Mouse (Mus musculus) midbrain, embryonic 14.5 days (tissue): ENCODE measurements around the gene Tcl1b1. TPM values are rescaled to one million over a fixed set of nuclear protein-coding genes. Genes with fewer than 3 reads are reported as not detected.
"Not testable (repeated sequence)": the region's sequence is repeated elsewhere in the genome, so short reads cannot be mapped to it uniquely, and the experiment has no call there.

ENCODE experiments used
- ATAC-seq: fragments of 200-750 bp; cut with Nextera tagmentation; 2 replicates; pipeline ENCODE4 v1.8.0; 2017; ENCODE audit warnings: moderate number of reproducible peaks, moderate library complexity; ENCODE audit not compliant: low FRiP score, low TSS enrichment
- DNase-seq: peaks from one replicate; pipeline ENCODE4 v3.0.0-alpha.2; 2015
- H3K27ac ChIP-seq: fragments of 300-500 bp; sonication (generic); replicated peaks from 2 replicates; pipeline ENCODE4 v1.5.1; 2014; ENCODE audit warnings: mild to moderate bottlenecking, low read depth, low read length, moderate library complexity
- H3K27me3 ChIP-seq: fragments of 300-500 bp; sonication (generic); 2 replicates; pipeline ENCODE4 v1.6.1; 2014; ENCODE audit warnings: low read length, control low read depth, mixed read lengths; ENCODE audit not compliant: control insufficient read depth, insufficient read depth
- H3K36me3 ChIP-seq: fragments of 300-500 bp; sonication (generic); 2 replicates; pipeline ENCODE4 v1.6.1; 2014; ENCODE audit warnings: low read length, control low read depth; ENCODE audit not compliant: control insufficient read depth, insufficient read depth
- H3K4me1 ChIP-seq: fragments of 300-500 bp; sonication (generic); 2 replicates; pipeline ENCODE4 v1.6.1; 2014; ENCODE audit warnings: mild to moderate bottlenecking, antibody characterized with exemption, low read length, control low read depth; ENCODE audit not compliant: control insufficient read depth, insufficient read depth
- H3K4me2 ChIP-seq: fragments of 300-500 bp; sonication (generic); 2 replicates; pipeline ENCODE4 v1.6.1; 2014; ENCODE audit warnings: mild to moderate bottlenecking, low read length, moderate library complexity
- H3K4me3 ChIP-seq: fragments of 300-500 bp; sonication (generic); replicated peaks from 2 replicates; pipeline ENCODE4 v1.5.1; 2014; ENCODE audit warnings: low read depth, low read length
- H3K9ac ChIP-seq: fragments of 300-500 bp; sonication (generic); replicated peaks from 2 replicates; pipeline ENCODE4 v1.6.1; 2014; ENCODE audit warnings: mild to moderate bottlenecking, low read length, moderate library complexity
- H3K9me3 ChIP-seq: fragments of 300-500 bp; sonication (generic); 2 replicates; pipeline ENCODE4 v1.6.1; 2016; ENCODE audit warnings: low read length, control low read depth, mixed read lengths; ENCODE audit not compliant: control insufficient read depth
- WGBS: fragments of 180-500 bp; shearing (Covaris S2); extraction: QIAGEN DNeasy Blood & Tissue Kit; methylation state at CpG from one replicate; pipeline ENCODE4 v1.1.7; 2014; 5-methylcytosine and 5-hydroxymethylcytosine counted together
- polyA plus RNA-seq: library from polyadenylated mRNA; unstranded; fragments of >200 nt; fragmentation: Nextera tagmentation; extraction: Ambion mirVana; gene quantifications from 2 replicates; pipeline ENCODE4 v1.2.1, GENCODE M21; 2014

Tcl1b1 gene
- polyA plus RNA-seq, 1 experiment from 2014 or later = not detected

GRCm38 (mm10) chr12:105134167-105134566, 25.3 kb upstream of the Tcl1b1 start:
- H3K4me1 ChIP-seq, H3K27ac ChIP-seq, H3K9ac ChIP-seq, H3K4me3 ChIP-seq, H3K27me3 ChIP-seq, H3K9me3 ChIP-seq, H3K36me3 ChIP-seq, DNase-seq, ATAC-seq, H3K4me2 ChIP-seq: not testable (repeated sequence)
- 69% methylated on average over 2 of the region's 2 CpGs for whole genome bisulfite sequencing

DNA sequence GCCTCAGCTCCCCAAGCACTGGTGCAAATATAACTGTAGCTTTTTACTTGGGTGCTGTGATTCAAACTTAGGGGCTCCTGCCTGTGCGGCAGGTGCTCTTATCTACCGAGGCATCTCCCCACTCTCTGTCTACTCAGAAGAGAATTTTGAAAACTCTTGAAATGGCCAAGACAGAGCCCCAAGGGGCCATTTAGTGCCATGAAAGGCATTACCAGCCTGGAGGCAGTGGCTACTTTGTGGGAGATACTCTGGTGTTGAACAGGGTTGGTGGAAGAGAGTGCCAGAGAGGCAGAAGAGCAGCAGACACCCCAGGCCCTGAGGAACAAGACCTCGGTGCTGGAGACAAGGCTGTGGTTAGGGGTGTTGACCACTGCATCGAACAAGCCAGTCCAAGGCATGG, 24.7 kb upstream of the Tcl1b1 start:
- H3K36me3 ChIP-seq = not testable (repeated sequence)
- WGBS = 90% methylated on average over 4 of the region's 4 CpGs

DNA sequence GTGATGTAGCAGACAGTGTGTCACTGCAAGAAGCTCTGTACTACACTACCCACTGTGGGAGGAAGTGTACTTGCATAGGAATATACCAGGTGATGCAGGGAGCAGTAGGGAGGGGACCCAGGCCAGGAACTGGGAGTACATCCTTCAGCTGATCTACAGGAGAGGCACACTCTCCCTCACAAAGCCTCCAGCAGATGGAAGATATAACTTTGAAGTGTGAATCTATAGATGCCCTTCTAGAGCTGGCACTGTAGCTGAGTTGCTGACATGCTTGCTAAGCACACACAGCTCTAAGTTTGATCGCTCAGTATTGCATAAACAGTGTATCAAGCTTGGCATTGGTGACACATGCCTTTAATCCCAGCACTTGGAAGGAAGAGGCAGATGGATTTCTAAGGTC, 21.8 kb upstream of the Tcl1b1 start:
- H3K4me1 ChIP-seq, ATAC-seq, H3K27me3 ChIP-seq, DNase-seq, H3K36me3 ChIP-seq, H3K4me2 ChIP-seq, H3K4me3 ChIP-seq, H3K9me3 ChIP-seq, H3K27ac ChIP-seq, H3K9ac ChIP-seq: not testable (repeated sequence)
- WGBS = 97% methylated on average over 1 of the region's 1 CpGs

More for the DNA sequence above, 24.7 kb upstream of the Tcl1b1 start:
- H3K27me3 ChIP-seq, ATAC-seq, H3K27ac ChIP-seq, H3K4me3 ChIP-seq, H3K9ac ChIP-seq, DNase-seq, H3K4me2 ChIP-seq, H3K4me1 ChIP-seq, H3K9me3 ChIP-seq: not testable (repeated sequence)

- no peaks in the 10 kb centered on the region for H3K27me3 ChIP-seq
- 94% methylated on average over 3 of the region's 3 CpGs for WGBS
- ATAC-seq = no peak
- H3K4me3 ChIP-seq = no peak overlapping the region
- no peak overlapping the region for H3K9ac ChIP-seq
- H3K27ac ChIP-seq = no peak overlapping the region
- DNase-seq = no peak
- no peaks in the 10 kb centered on the region for H3K36me3 ChIP-seq
- no peaks in the 10 kb centered on the region for H3K9me3 ChIP-seq
- no peak overlapping the region for H3K4me2 ChIP-seq
- H3K4me1 ChIP-seq = no peaks in the 10 kb centered on the region
Measured at GRCm38 (mm10) chr12:105143096-105143495, 16.4 kb upstream of the Tcl1b1 start.

- not testable (repeated sequence) for H3K4me3 ChIP-seq, H3K9me3 ChIP-seq, H3K27ac ChIP-seq, H3K4me2 ChIP-seq, H3K9ac ChIP-seq, H3K27me3 ChIP-seq, H3K36me3 ChIP-seq, H3K4me1 ChIP-seq, DNase-seq, ATAC-seq
- 43% methylated on average over 1 of the region's 1 CpGs for WGBS
Measured at GRCm38 (mm10) chr12:105144928-105145327, 14.6 kb upstream of the Tcl1b1 start.

- Histone ChIP-seq H3K27me3 (no peaks in the 10 kb centered on the region), H3K9me3 (no peaks in the 10 kb centered on the region), H3K27ac (no peak within 1 kb of the TSS), H3K36me3 (no peaks in the 10 kb centered on the region), H3K4me1 (no peaks in the 10 kb centered on the region), H3K4me2 (no peak within 1 kb of the TSS), H3K4me3 (no peak within 1 kb of the TSS), H3K9ac (no peak within 1 kb of the TSS)
- ATAC-seq (no peak), DNase-seq (no peak)
- WGBS = 87% methylated on average over 3 of the region's 3 CpGs
Measured at GRCm38 (mm10) chr12:105145714-105146113, 13.8 kb upstream of the Tcl1b1 start, which contains the start of gene Tcl1b2. Tcl1b2 (plus strand) TSS chr12:105146014.

GRCm38 (mm10) chr12:105155286-105155685, 4.2 kb upstream of the Tcl1b1 start:
- not testable (repeated sequence) for H3K27ac ChIP-seq, H3K27me3 ChIP-seq, H3K9me3 ChIP-seq, DNase-seq, H3K4me1 ChIP-seq, H3K4me2 ChIP-seq, ATAC-seq, H3K4me3 ChIP-seq, H3K9ac ChIP-seq, H3K36me3 ChIP-seq
- WGBS = 84% methylated on average over 4 of the region's 4 CpGs

DNA sequence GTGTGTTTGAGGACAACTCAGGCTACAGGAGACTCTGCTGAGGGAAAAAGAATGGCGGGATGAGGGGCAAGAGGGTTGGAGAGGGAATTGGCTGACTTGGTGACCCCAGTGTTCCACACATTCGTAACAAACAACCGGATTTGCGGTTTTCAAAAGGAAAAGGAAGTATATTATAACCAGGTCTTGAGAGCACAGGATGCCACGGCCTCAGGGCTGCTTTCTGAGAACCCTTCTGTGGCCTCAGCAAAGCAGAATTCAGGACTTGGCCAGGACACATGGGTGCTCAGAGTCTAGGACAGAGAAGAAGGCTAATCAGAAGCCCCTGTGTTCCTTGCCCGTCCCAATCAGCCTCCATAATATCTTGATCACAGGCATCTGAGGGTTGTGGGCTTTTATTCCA, 648 bp upstream of the Tcl1b1 start:
- no peak overlapping the region for H3K9ac ChIP-seq
- no peaks in the 10 kb centered on the region for H3K36me3 ChIP-seq
- no peak overlapping the region for H3K27ac ChIP-seq
- WGBS = 88% methylated on average over 6 of the region's 6 CpGs
- no peak overlapping the region for H3K4me2 ChIP-seq
- no peak for ATAC-seq
- no peaks in the 10 kb centered on the region for H3K27me3 ChIP-seq
- H3K9me3 ChIP-seq = no peaks in the 10 kb centered on the region
- no peak for DNase-seq
- H3K4me1 ChIP-seq = no peaks in the 10 kb centered on the region
- no peak overlapping the region for H3K4me3 ChIP-seq

DNA sequence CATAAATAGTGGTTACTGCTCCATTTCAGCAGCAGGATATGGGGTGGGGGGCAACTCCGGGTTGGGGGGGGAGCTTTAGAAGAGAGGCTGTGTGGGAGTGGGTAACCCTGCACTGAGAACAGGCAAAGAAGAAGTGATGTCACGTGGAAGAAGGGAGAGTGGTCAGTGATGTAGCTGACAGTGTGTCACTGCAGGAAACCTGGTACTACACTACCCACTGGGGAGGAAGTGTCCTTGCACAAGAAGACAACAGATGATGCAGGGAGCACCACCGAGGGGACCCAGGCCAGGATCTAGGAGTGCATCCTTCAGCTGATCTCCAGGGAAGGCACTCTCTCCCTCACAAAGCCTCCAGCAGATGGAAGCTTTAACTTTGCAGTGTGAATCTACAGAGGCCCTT, 7.2 kb downstream of the Tcl1b1 start:
- Histone ChIP-seq H3K9me3 (no peaks in the 10 kb centered on the region), H3K4me1 (no peaks in the 10 kb centered on the region), H3K4me2 (no peak overlapping the region), H3K36me3 (no peaks in the 10 kb centered on the region), H3K27me3 (no peaks in the 10 kb centered on the region), H3K9ac (no peak overlapping the region), H3K27ac (no peak overlapping the region), H3K4me3 (no peak overlapping the region)
- ATAC-seq (no peak), DNase-seq (no peak)
- 77% methylated on average over 3 of the region's 3 CpGs for WGBS
